Mouse (Mus musculus) hematopoietic stem cell, adult 5-6 weeks (primary cell): Measurements from ENCODE around the gene Scamp1. TPM values are rescaled to one million over a fixed set of nuclear protein-coding genes. Genes with fewer than 3 reads are reported as not detected.
A peak's percentile ranks its signal among the peaks of the same experiment; 100 is the strongest.
"Not testable (repeated sequence)": the region's sequence is repeated elsewhere in the genome, so short reads cannot be mapped to it uniquely, and the experiment has no call there.

Source experiments
- ATAC-seq, 2 experiments: fragments of 125-278 bp in 1 of 2; replicated peaks in 1 of 2; 2 replicates each; pipeline ENCODE4 v1.8.0; 2016 to 2017; ENCODE audit warnings: inconsistent platforms in 2 of 2, mild to moderate bottlenecking in 2 of 2, moderate number of reproducible peaks in 2 of 2, low read depth in 1 of 2, moderate TSS enrichment in 1 of 2; ENCODE audit not compliant: low FRiP score in 2 of 2, poor library complexity in 2 of 2, severe bottlenecking in 2 of 2, insufficient read depth in 1 of 2, low TSS enrichment in 1 of 2
- total RNA-seq: library from RNA; stranded (forward); fragments of 172-1452, 232-1000 nt; gene quantifications from 2 replicates; pipeline ENCODE4 v1.2.3, GENCODE M21; 2017

The Scamp1 gene
- 16.8 and 18.1 TPM in 2 replicates for total RNA-seq

- peak; percentile 86 to 90 for ATAC-seq
These were observed at the start of gene Scamp1 for GRCm38 (mm10) chr13:94285281-94285871. Scamp1 (minus strand) TSS chr13:94285857.

GRCm38 (mm10) chr13:94330392-94330979 is 44.8 kb upstream of the Scamp1 start:
- no peak for ATAC-seq

GRCm38 (mm10) chr13:94329005-94329404 is 43.3 kb upstream of the Scamp1 start:
- not testable (repeated sequence) for ATAC-seq

- ATAC-seq, result peak; percentile 83 to 85
These were observed 42.4 kb upstream of the Scamp1 start for GRCm38 (mm10) chr13:94328063-94328462.

GRCm38 (mm10) chr13:94322475-94322874 is 36.8 kb upstream of the Scamp1 start:
- ATAC-seq, result peak; percentile 75 to 76; a peak in 3 of 4 replicates

- ATAC-seq, result no peak
These were observed 35.6 kb upstream of the Scamp1 start for GRCm38 (mm10) chr13:94321094-94321792.

GRCm38 (mm10) chr13:94316975-94317511 is 31.4 kb upstream of the Scamp1 start:
- ATAC-seq, result no peak

- ATAC-seq, result not testable (repeated sequence)
These were observed 27.2 kb upstream of the Scamp1 start for GRCm38 (mm10) chr13:94312812-94313211.

- no peak for ATAC-seq
These were observed 22.6 kb upstream of the Scamp1 start for GRCm38 (mm10) chr13:94308279-94308678.

GRCm38 (mm10) chr13:94307531-94307930 is 21.9 kb upstream of the Scamp1 start:
- no peak for ATAC-seq

- ATAC-seq, result peak in 1 of 2 experiments; percentile 17; a peak in 1 of 4 replicates
These were observed 21.3 kb upstream of the Scamp1 start for GRCm38 (mm10) chr13:94306968-94307289.

- peak; percentile 90 to 96 for ATAC-seq
These were observed 20.8 kb upstream of the Scamp1 start for GRCm38 (mm10) chr13:94306277-94306967.

GRCm38 (mm10) chr13:94300946-94301538 is 15.4 kb upstream of the Scamp1 start:
- 0 out of 4 replicates have a peak, but pooled peaks of 1 of the 2 experiments have one; percentile 20 for ATAC-seq

- ATAC-seq, result no peak
These were observed 14.6 kb upstream of the Scamp1 start for GRCm38 (mm10) chr13:94300232-94300631.

- ATAC-seq, result no peak; a peak in 1 of 4 replicates
These were observed 12.7 kb upstream of the Scamp1 start for GRCm38 (mm10) chr13:94298401-94298800.

GRCm38 (mm10) chr13:94296371-94296770 is 10.7 kb upstream of the Scamp1 start:
- ATAC-seq, result peak in 1 of 2 experiments; percentile 29; a peak in 1 of 4 replicates

- ATAC-seq, result peak in 1 of 2 experiments; percentile 51; a peak in 1 of 4 replicates
These were observed 10.3 kb upstream of the Scamp1 start for GRCm38 (mm10) chr13:94295922-94296321.
